Mouse (Mus musculus) lung, postnatal 0 days (tissue): ENCODE measurements around the gene Bex4. TPM values are rescaled to one million over a fixed set of nuclear protein-coding genes. Genes with fewer than 3 reads are reported as not detected.

Source experiments
- ATAC-seq: fragments of 200-750 bp; cut with Nextera tagmentation; 2 replicates; pipeline ENCODE4 v1.8.0; 2017; ENCODE audit warnings: moderate library complexity
- DNase-seq: peaks from one replicate; pipeline ENCODE4 v3.0.0-alpha.2; 2016; ENCODE audit warnings: low spot score
- H3K27ac ChIP-seq: fragments of 300-500 bp; sonication (generic); 2 replicates; pipeline ENCODE4 v1.5.1; 2014; ENCODE audit warnings: antibody characterized with exemption, mild to moderate bottlenecking, low read length, mixed read lengths
- H3K27me3 ChIP-seq: fragments of 300-500 bp; sonication (generic); replicated peaks from 2 replicates; pipeline ENCODE4 v1.6.1; 2014; ENCODE audit warnings: low read length, mixed read lengths; ENCODE audit not compliant: insufficient read depth
- H3K36me3 ChIP-seq: fragments of 300-500 bp; sonication (generic); 2 replicates; pipeline ENCODE4 v1.6.1; 2014; ENCODE audit warnings: low read length, mixed read lengths; ENCODE audit not compliant: insufficient read depth
- H3K4me1 ChIP-seq: fragments of 300-500 bp; sonication (generic); 2 replicates; pipeline ENCODE4 v1.6.1; 2014; ENCODE audit warnings: antibody characterized with exemption, low read depth, low read length, mixed read lengths; ENCODE audit not compliant: insufficient read depth
- H3K4me2 ChIP-seq: fragments of 300-500 bp; sonication (generic); replicated peaks from 2 replicates; pipeline ENCODE4 v1.6.1; 2014; ENCODE audit warnings: low read depth, mild to moderate bottlenecking, low read length, moderate library complexity, mixed read lengths
- H3K4me3 ChIP-seq: fragments of 300-500 bp; sonication (generic); 2 replicates; pipeline ENCODE4 v1.5.1; 2014; ENCODE audit warnings: low read depth, low read length
- H3K9ac ChIP-seq: fragments of 300-500 bp; sonication (generic); replicated peaks from 2 replicates; pipeline ENCODE4 v1.6.1; 2014; ENCODE audit warnings: low read depth, mild to moderate bottlenecking
- H3K9me3 ChIP-seq: fragments of 300-500 bp; sonication (generic); 2 replicates; pipeline ENCODE4 v1.6.1; 2016; ENCODE audit warnings: low read length, mixed read lengths
- CTCF ChIP-seq: IDR thresholded peaks from 2 replicates; pipeline ENCODE4 v1.5.1; 2016; ENCODE audit warnings: antibody characterized with exemption, mild to moderate bottlenecking
- EP300 ChIP-seq: IDR thresholded peaks from 2 replicates; pipeline ENCODE4 v1.6.1; 2016; ENCODE audit warnings: antibody characterized with exemption, mild to moderate bottlenecking, control low read depth
- WGBS: fragments of 180-500 bp; shearing (Covaris S2); extraction: QIAGEN DNeasy Blood & Tissue Kit; methylation state at CpG from one replicate; pipeline ENCODE4 v1.1.7; 2014; 5-methylcytosine and 5-hydroxymethylcytosine counted together
- microRNA-seq: library from miRNA; unstranded; fragments of <30 nt; microRNA quantifications from one replicate; pipeline ENCODE4, GENCODE M21; 2016
- polyA plus RNA-seq: library from polyadenylated mRNA; unstranded; fragments of >200 nt; fragmentation: Nextera tagmentation; extraction: Ambion mirVana; gene quantifications from 2 replicates; pipeline ENCODE4 v1.2.1, GENCODE M21; 2015

Gene Bex4
- polyA plus RNA-seq, 1 experiment from 2014 or later: 297 TPM

- Histone ChIP-seq H3K9me3 (no peaks in the 10 kb centered on the region), H3K9ac (no peak overlapping the region), H3K4me1 (no peaks in the 10 kb centered on the region), H3K27ac (no peak overlapping the region), H3K4me2 (no peak overlapping the region), H3K27me3 (no peaks in the 10 kb centered on the region), H3K36me3 (no peaks in the 10 kb centered on the region), H3K4me3 (no peak overlapping the region)
- TF ChIP-seq CTCF (no peak), EP300 (no peak)
- DNase-seq (peak; percentile 25), ATAC-seq (peak; percentile 38)
- WGBS: 35% methylated on average over 11 of the region's 11 CpGs
Observed at GRCm38 (mm10) chrX:136180897-136181553, 42.2 kb downstream of the Bex4 start.

GRCm38 (mm10) chrX:136183107-136183506 lies 44.3 kb downstream of the Bex4 start:
- TF ChIP-seq CTCF (no peak), EP300 (no peak)
- no peaks in the 10 kb centered on the region for H3K27me3 ChIP-seq
- no peak overlapping the region for H3K27ac ChIP-seq
- no peak overlapping the region for H3K4me2 ChIP-seq
- no peak overlapping the region for H3K9ac ChIP-seq
- no peaks in the 10 kb centered on the region for H3K4me1 ChIP-seq
- ATAC-seq (no peak), DNase-seq (no peak)
- 87% methylated on average over 1 of the region's 1 CpGs for WGBS
- no peaks in the 10 kb centered on the region for H3K36me3 ChIP-seq
- no peaks in the 10 kb centered on the region for H3K9me3 ChIP-seq
- H3K4me3 ChIP-seq: no peak overlapping the region

Small RNAs within 50 kb of the gene (microRNA-seq; reads per million reads assigned to microRNA genes)
- not detected for gene Mir6383

Other genes starting within 250 kb of the Bex4 start
- 79.0 and 99.6 TPM in 2 replicates for gene Arxes2, start 145.2 kb upstream of the Bex4 start, polyA plus RNA-seq
- 5.6 and 6.8 TPM in 2 replicates for gene Arxes1, start 105.6 kb upstream of the Bex4 start, polyA plus RNA-seq
- gene Bex2, start 70.8 kb upstream of the Bex4 start, polyA plus RNA-seq: 250 and 327 TPM in 2 replicates
- gene Nxf3, start 53.7 kb upstream of the Bex4 start, polyA plus RNA-seq: 0.07 and 0.08 TPM in 2 replicates
- gene Tceal8, start 33.3 kb downstream of the Bex4 start, polyA plus RNA-seq: 134 and 185 TPM in 2 replicates
- gene Tceal5, start 64.9 kb downstream of the Bex4 start, polyA plus RNA-seq: 0.97 and 1.1 TPM in 2 replicates
- 0.17 and 0.43 TPM in 2 replicates for gene Tceal7, start 75.8 kb downstream of the Bex4 start, polyA plus RNA-seq
- gene Bex1, start 76.5 kb downstream of the Bex4 start, polyA plus RNA-seq: 16.7 and 17.1 TPM in 2 replicates
- 721 and 732 TPM in 2 replicates for gene Tceal9, start 106.1 kb downstream of the Bex4 start, polyA plus RNA-seq
- gene Bex3, start 131.3 kb downstream of the Bex4 start, polyA plus RNA-seq: 275 and 314 TPM in 2 replicates